Comparison of ENCODE assay signal across 8 mouse cellular contexts in the genomic region with DNA sequence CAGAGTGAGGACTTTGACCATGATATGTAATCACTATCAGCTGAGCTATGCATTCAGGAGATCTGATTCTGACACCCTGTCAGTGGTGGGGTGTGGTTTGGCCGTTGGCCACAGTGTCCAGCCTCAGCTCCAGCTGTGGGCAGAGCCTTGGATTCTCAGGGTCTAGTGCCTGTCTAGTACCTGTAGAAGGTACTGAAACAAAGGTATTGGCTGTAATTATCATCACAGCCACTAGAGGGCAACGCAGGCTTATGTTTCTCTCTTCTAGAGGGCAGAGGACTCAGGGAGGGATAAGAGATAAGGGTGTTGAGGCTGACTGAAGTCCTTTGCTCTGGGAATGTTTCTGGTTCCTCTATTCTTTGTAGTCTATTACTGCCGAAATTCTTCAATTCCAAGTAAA. TPM values are rescaled to one million over a fixed set of nuclear protein-coding genes. Genes with fewer than 3 reads are reported as not detected.
A peak's percentile ranks its signal among the peaks of the same experiment; 100 is the strongest.
DNase-seq lines count a peak whose midpoint lies in the region; ATAC-seq and TF ChIP-seq lines count a peak whose summit lies in the region.

No protein-coding gene starts in this region.

- H3K4me3 ChIP-seq in forebrain, embryonic 11.5 days (ENCODE audit: low read depth, low read length) = no peak overlapping the region
- H3K4me3 ChIP-seq in hindbrain, postnatal 0 days (ENCODE audit: low read length) = no peak overlapping the region

- H3K9ac ChIP-seq in forebrain, embryonic 11.5 days (ENCODE audit: low read length) = no peak overlapping the region
- no peak overlapping the region for H3K9ac ChIP-seq in hindbrain, postnatal 0 days (replicated peaks; ENCODE audit: low read length)

- H3K9me3 ChIP-seq in forebrain, embryonic 11.5 days (ENCODE audit: control insufficient read depth, low read length) = no peaks in the 10 kb centered on the region
- no peaks in the 10 kb centered on the region for H3K9me3 ChIP-seq in hindbrain, postnatal 0 days (ENCODE audit: low read length)

- ATAC-seq in forebrain, embryonic 11.5 days (replicated peaks; ENCODE audit: low FRiP score) = 0 out of 2 replicates have a peak, but pooled peaks have one; percentile 69
- ATAC-seq in hindbrain, postnatal 0 days = peak; percentile 51; the same call in 1 of the 2 replicates

- peaks cover 7% of the 10 kb centered on the region for H3K27me3 ChIP-seq in forebrain, embryonic 11.5 days (ENCODE audit: control insufficient read depth, insufficient read depth, low read length)
- no peaks in the 10 kb centered on the region for H3K27me3 ChIP-seq in hindbrain, postnatal 0 days (ENCODE audit: insufficient read depth, low read length)

- no peaks in the 10 kb centered on the region; the same call in 1 of the 2 replicates for H3K4me1 ChIP-seq in forebrain, embryonic 11.5 days (replicated peaks; ENCODE audit: control insufficient read depth, insufficient read depth, low read length)
- peaks cover 6% of the 10 kb centered on the region; the same call in 1 of the 2 replicates for H3K4me1 ChIP-seq in hindbrain, postnatal 0 days (ENCODE audit: insufficient read depth, low read length)

- TF ChIP-seq CTCF in hindbrain, postnatal 0 days (IDR thresholded peaks at IDR 0.05; ENCODE audit: low read depth) = peak; percentile 94

- DNase-seq in right cerebral cortex, adult 2 months (ENCODE audit: low spot score in 2 of 2) = peak; percentile 77 to 90
- no peak for DNase-seq in right cerebral cortex, postnatal 36 days (ENCODE audit: low spot score in 2 of 2)
- DNase-seq in c-Kit-positive CD71-negative TER-119-negative erythroid progenitor cells, embryonic 14.5 days (ENCODE audit: low read depth) = peak; percentile 49
- DNase-seq in forebrain, embryonic 11.5 days (ENCODE audit: low spot score) = peak; percentile 67
- peak; percentile 91 for DNase-seq in hindbrain, postnatal 0 days (ENCODE audit: low spot score)
- peak; percentile 67 to 83 for DNase-seq in left cerebral cortex, postnatal 14 days (ENCODE audit: low spot score in 2 of 2)
- peak; percentile 64 for DNase-seq in naive thymus-derived CD4-positive, alpha-beta T cell, adult 2 months (ENCODE audit: low read depth)
- peak; percentile 13 to 20 for DNase-seq in thymus, postnatal 36 days

- H3K27ac ChIP-seq in forebrain, embryonic 11.5 days (ENCODE audit: low read depth, low read length) = no peak overlapping the region
- no peak overlapping the region for H3K27ac ChIP-seq in hindbrain, postnatal 0 days

- H3K36me3 ChIP-seq in forebrain, embryonic 11.5 days (ENCODE audit: control insufficient read depth, insufficient read depth, low read length) = no peaks in the 10 kb centered on the region
- no peaks in the 10 kb centered on the region for H3K36me3 ChIP-seq in hindbrain, postnatal 0 days (ENCODE audit: insufficient read depth, low read length)

- intact Hi-C loops in left cerebral cortex, postnatal 14 days (cut with DNase I) = no loop called here

- H3K4me2 ChIP-seq in forebrain, embryonic 11.5 days (ENCODE audit: low read depth, low read length, severe bottlenecking) = no peak overlapping the region
- no peak overlapping the region for H3K4me2 ChIP-seq in hindbrain, postnatal 0 days (ENCODE audit: low read depth, low read length)

- 12% methylated on average over 3 of the region's 3 CpGs for WGBS in forebrain, embryonic 11.5 days
- WGBS in hindbrain, postnatal 0 days = 8% methylated on average over 3 of the region's 3 CpGs

RNA-seq across cellular contexts. Expression of a gene that starts 34.2 kb away (rescaled TPM):
- polyA plus RNA-seq in forebrain, embryonic 11.5 days (2014; fragmentation: Nextera tagmentation; extraction: Ambion mirVana) = not detected in 2 replicates
- total RNA-seq in hindbrain, postnatal 0 days (2014; rRNA removed) = 0.07 TPM in 1 of 2 replicates, not detected in the other
- polyA plus RNA-seq in hindbrain, postnatal 0 days (2015; fragmentation: Nextera tagmentation; extraction: Ambion mirVana) = not detected in 2 replicates
- not detected for total RNA-seq in left cerebral cortex, postnatal 14 days (2021)

Comparison
In these comparisons a context has a peak if more than half of its experiments do, and no peak if none do; other contexts are left out.
1. DNase-seq: peak in right cerebral cortex, adult 2 months (2 of 2), c-Kit-positive CD71-negative TER-119-negative erythroid progenitor cells, embryonic 14.5 days (single experiment), forebrain, embryonic 11.5 days (single experiment), hindbrain, postnatal 0 days (single experiment), left cerebral cortex, postnatal 14 days (2 of 2), naive thymus-derived CD4-positive, alpha-beta T cell, adult 2 months (single experiment) and thymus, postnatal 36 days (2 of 2); none in right cerebral cortex, postnatal 36 days (0 of 2).